Mouse (Mus musculus) megakaryocyte, embryonic 14.5 days (primary cell): ENCODE results near the gene 4930579F01Rik.

Experiments used
- FLI1 ChIP-seq: IDR thresholded peaks from 2 replicates; pipeline ENCODE4 v1.6.1; 2012; ENCODE audit warnings: low read length, inconsistent platforms, mixed read lengths
- GATA1 ChIP-seq: IDR thresholded peaks from 3 replicates; pipeline ENCODE4 v1.6.1; 2012; ENCODE audit warnings: mixed read lengths, low read length, inconsistent platforms, borderline replicate concordance

- TF ChIP-seq GATA1 (no peak), FLI1 (no peak)
These were observed 69.8 kb downstream of the 4930579F01Rik start for GRCm38 (mm10) chr3:138123842-138124241.
